Mouse (Mus musculus) right cerebral cortex, postnatal 36 days (tissue): ENCODE results near the gene Kcnk1.

Source experiments
- DNase-seq, 2 experiments: peaks; one replicate each; pipeline ENCODE4 v3.0.0; 2022; ENCODE audit warnings: low spot score in 2 of 2, mixed read lengths in 1 of 2

The Kcnk1 gene

GRCm38 (mm10) chr8:125995101-125995986 lies at the start of gene Kcnk1:
Gene Kcnk1, plus strand, starts transcription at chr8:125995170.
- DNase-seq = peak; percentile 77 to 83

- no peak for DNase-seq
Observed at GRCm38 (mm10) chr8:125948696-125949308, 46.2 kb upstream of the Kcnk1 start.

- peak; percentile 75 to 86 for DNase-seq
Observed at GRCm38 (mm10) chr8:125950007-125950940, 44.7 kb upstream of the Kcnk1 start.

- DNase-seq = no peak
Observed at GRCm38 (mm10) chr8:125955671-125956070, 39.3 kb upstream of the Kcnk1 start.

GRCm38 (mm10) chr8:125956796-125957195 lies 38.2 kb upstream of the Kcnk1 start:
- no peak for DNase-seq

- no peak for DNase-seq
Observed at GRCm38 (mm10) chr8:125957226-125957993, 37.6 kb upstream of the Kcnk1 start.

- no peak for DNase-seq
Observed at GRCm38 (mm10) chr8:125957994-125958368, 37.0 kb upstream of the Kcnk1 start.

- peak; percentile 74 to 89 for DNase-seq
Observed at GRCm38 (mm10) chr8:125959363-125959771, 35.6 kb upstream of the Kcnk1 start.

- DNase-seq = no peak
Observed at GRCm38 (mm10) chr8:125960037-125960436, 34.9 kb upstream of the Kcnk1 start.

GRCm38 (mm10) chr8:125961790-125962189 lies 33.2 kb upstream of the Kcnk1 start:
- DNase-seq = no peak

- DNase-seq = no peak
Observed at GRCm38 (mm10) chr8:125963807-125964211, 31.2 kb upstream of the Kcnk1 start.

GRCm38 (mm10) chr8:125971336-125971735 lies 23.6 kb upstream of the Kcnk1 start:
- peak; percentile 66 to 89 for DNase-seq

- no peak for DNase-seq
Observed at GRCm38 (mm10) chr8:125975981-125976380, 19.0 kb upstream of the Kcnk1 start.

GRCm38 (mm10) chr8:125980826-125981225 lies 14.1 kb upstream of the Kcnk1 start:
- DNase-seq = no peak

GRCm38 (mm10) chr8:125983515-125983914 lies 11.5 kb upstream of the Kcnk1 start:
- no peak for DNase-seq

GRCm38 (mm10) chr8:125984140-125984539 lies 10.8 kb upstream of the Kcnk1 start:
- no peak for DNase-seq

GRCm38 (mm10) chr8:125985364-125985763 lies 9.6 kb upstream of the Kcnk1 start:
- no peak for DNase-seq

- no peak for DNase-seq
Observed at GRCm38 (mm10) chr8:125986999-125987589, 7.9 kb upstream of the Kcnk1 start.

- no peak for DNase-seq
Observed at GRCm38 (mm10) chr8:125987996-125988395, 7.0 kb upstream of the Kcnk1 start.

- DNase-seq = no peak
Observed at GRCm38 (mm10) chr8:125993636-125994035, 1.3 kb upstream of the Kcnk1 start.
